Mouse (Mus musculus) mature B cell (primary cell): ENCODE data around the gene Nrip2.
"Not testable (repeated sequence)": the region's sequence is repeated elsewhere in the genome, so short reads cannot be mapped to it uniquely, and the experiment has no call there.

Experiments used
- in situ Hi-C: fragments of 300-500 bp; cut with MboI; formaldehyde crosslinking; loops from 2 replicates; pipeline ENCODE4 v1.14.3; 2019

The Nrip2 gene

GRCm38 (mm10) chr6:128398996-128399395 is at the start of gene Nrip2:
Gene Nrip2 (plus strand): TSS chr6:128399296.
- in situ Hi-C loops, result no loop called here

GRCm38 (mm10) chr6:128349711-128350110 is 49.4 kb upstream of the Nrip2 start:
- in situ Hi-C loops, result no loop called here

GRCm38 (mm10) chr6:128354140-128354539 is 45.0 kb upstream of the Nrip2 start:
- in situ Hi-C loops, result no loop called here

- in situ Hi-C loops, result no loop called here
Observed at GRCm38 (mm10) chr6:128355201-128355681, 43.9 kb upstream of the Nrip2 start.

GRCm38 (mm10) chr6:128355726-128356416 is 43.2 kb upstream of the Nrip2 start, which contains the start of gene Tulp3:
Gene Tulp3 (minus strand): TSS chr6:128355851.
- in situ Hi-C loops, result no loop called here

- in situ Hi-C loops, result no loop called here
Observed at GRCm38 (mm10) chr6:128358999-128359398, 40.1 kb upstream of the Nrip2 start.

GRCm38 (mm10) chr6:128361901-128362300 is 37.2 kb upstream of the Nrip2 start:
- in situ Hi-C loops, result no loop called here

GRCm38 (mm10) chr6:128362381-128363006 is 36.6 kb upstream of the Nrip2 start, which contains the start of the genes Rhno1 and Foxm1:
Gene Rhno1 (minus strand): TSS chr6:128362911.
Gene Foxm1 (plus strand): TSS chr6:128362967.
- in situ Hi-C loops, result no loop called here

- in situ Hi-C loops, result no loop called here
Observed at GRCm38 (mm10) chr6:128363007-128363825, 35.9 kb upstream of the Nrip2 start.

GRCm38 (mm10) chr6:128364721-128365120 is 34.4 kb upstream of the Nrip2 start:
- in situ Hi-C loops, result no loop called here

- in situ Hi-C loops, result no loop called here
Observed at GRCm38 (mm10) chr6:128366466-128366865, 32.6 kb upstream of the Nrip2 start.

GRCm38 (mm10) chr6:128370040-128370439 is 29.1 kb upstream of the Nrip2 start:
- in situ Hi-C loops, result no loop called here

- in situ Hi-C loops, result no loop called here
Observed at GRCm38 (mm10) chr6:128375192-128375591, 23.9 kb upstream of the Nrip2 start, which contains the start of the genes Tex52 and Gm44596. Gene Tex52 (plus strand): TSS chr6:128375456. Gene Gm44596 (plus strand): TSS chr6:128375503.

GRCm38 (mm10) chr6:128376371-128377085 is 22.6 kb upstream of the Nrip2 start:
- in situ Hi-C loops, result no loop called here

GRCm38 (mm10) chr6:128379636-128380035 is 19.5 kb upstream of the Nrip2 start:
- in situ Hi-C loops, result no loop called here

- in situ Hi-C loops, result not testable (repeated sequence)
Observed at GRCm38 (mm10) chr6:128380594-128381167, 18.4 kb upstream of the Nrip2 start.

- in situ Hi-C loops, result no loop called here
Observed at GRCm38 (mm10) chr6:128381254-128381653, 17.8 kb upstream of the Nrip2 start.

GRCm38 (mm10) chr6:128383752-128384151 is 15.3 kb upstream of the Nrip2 start:
- in situ Hi-C loops, result no loop called here

- in situ Hi-C loops, result no loop called here
Observed at GRCm38 (mm10) chr6:128385026-128385425, 14.1 kb upstream of the Nrip2 start.

- in situ Hi-C loops, result no loop called here
Observed at GRCm38 (mm10) chr6:128389185-128389584, 9.9 kb upstream of the Nrip2 start.

GRCm38 (mm10) chr6:128390683-128391082 is 8.4 kb upstream of the Nrip2 start:
- in situ Hi-C loops, result no loop called here
